Mouse (Mus musculus) kidney, postnatal 0 days (tissue): ENCODE measurements at regions not wholly inside any gene's neighbourhood (a gene's known extent, or its start where the extent isn't known, plus 50 kb on each side); places are given as distances from the start of the nearest gene placed in this dataset.
A peak's percentile ranks its signal among the peaks of the same experiment; 100 is the strongest.

ENCODE experiments used
- ATAC-seq: fragments of 200-750 bp; cut with Nextera tagmentation; replicated peaks from 2 replicates; pipeline ENCODE4 v1.8.0; 2017; ENCODE audit warnings: low read depth, moderate number of reproducible peaks, moderate TSS enrichment, moderate library complexity; ENCODE audit not compliant: low FRiP score
- DNase-seq: peaks from one replicate; pipeline ENCODE4 v3.0.0-alpha.2; 2016; ENCODE audit warnings: low spot score
- H3K27ac ChIP-seq: fragments of 300-500 bp; sonication (generic); 2 replicates; pipeline ENCODE4 v1.5.1; 2014; ENCODE audit warnings: mild to moderate bottlenecking
- H3K27me3 ChIP-seq: fragments of 300-500 bp; sonication (generic); 2 replicates; pipeline ENCODE4 v1.6.1; 2014; ENCODE audit warnings: low read length, mixed read lengths; ENCODE audit not compliant: insufficient read depth
- H3K36me3 ChIP-seq: fragments of 300-500 bp; sonication (generic); 2 replicates; pipeline ENCODE4 v1.6.1; 2014; ENCODE audit warnings: low read length, mixed read lengths; ENCODE audit not compliant: insufficient read depth
- H3K4me1 ChIP-seq: fragments of 300-500 bp; sonication (generic); replicated peaks from 2 replicates; pipeline ENCODE4 v1.6.1; 2014; ENCODE audit warnings: antibody characterized with exemption, low read length, mixed read lengths; ENCODE audit not compliant: insufficient read depth
- H3K4me2 ChIP-seq: fragments of 300-500 bp; sonication (generic); 2 replicates; pipeline ENCODE4 v1.6.1; 2014; ENCODE audit warnings: mild to moderate bottlenecking, low read length, moderate library complexity, mixed read lengths
- H3K4me3 ChIP-seq: fragments of 300-500 bp; sonication (generic); replicated peaks from 2 replicates; pipeline ENCODE4 v1.5.1; 2014; ENCODE audit warnings: low read depth, low read length
- H3K9ac ChIP-seq: fragments of 300-500 bp; sonication (generic); 2 replicates; pipeline ENCODE4 v1.6.1; 2014; ENCODE audit warnings: low read depth, low read length
- H3K9me3 ChIP-seq: fragments of 300-500 bp; sonication (generic); replicated peaks from 2 replicates; pipeline ENCODE4 v1.6.1; 2016; ENCODE audit warnings: low read length, inconsistent platforms, mixed read lengths
- CTCF ChIP-seq: IDR thresholded peaks from 2 replicates; pipeline ENCODE4 v1.5.1; 2016; ENCODE audit warnings: antibody characterized with exemption, low read depth, mild to moderate bottlenecking, moderate library complexity
- WGBS: fragments of 180-500 bp; shearing (Covaris S2); extraction: QIAGEN DNeasy Blood & Tissue Kit; methylation state at CpG from one replicate; pipeline ENCODE4 v1.1.7; 2014; 5-methylcytosine and 5-hydroxymethylcytosine counted together

- Histone ChIP-seq H3K9ac (no peak overlapping the region), H3K27me3 (no peaks in the 10 kb centered on the region), H3K9me3 (no peaks in the 10 kb centered on the region), H3K4me3 (no peak overlapping the region), H3K4me2 (no peak overlapping the region), H3K4me1 (no peaks in the 10 kb centered on the region), H3K27ac (no peak overlapping the region), H3K36me3 (no peaks in the 10 kb centered on the region)
- peak; percentile 77 for TF ChIP-seq CTCF
- peak; percentile 85 for DNase-seq
- WGBS = 77% methylated on average over 4 of the region's 4 CpGs
- no peak for ATAC-seq
These were observed 75.6 kb upstream of the Fbxl17 start for GRCm38 (mm10) chr17:63575316-63576007.

- H3K27ac ChIP-seq = no peak overlapping the region
- H3K4me1 ChIP-seq = no peaks in the 10 kb centered on the region
- WGBS = 69% methylated on average over 4 of the region's 4 CpGs
- no peak overlapping the region for H3K9ac ChIP-seq
- no peak for ATAC-seq
- H3K27me3 ChIP-seq = no peaks in the 10 kb centered on the region
- H3K4me2 ChIP-seq = no peak overlapping the region
- DNase-seq = peak; percentile 7
- no peak for TF ChIP-seq CTCF
- H3K36me3 ChIP-seq = no peaks in the 10 kb centered on the region
- H3K9me3 ChIP-seq = no peaks in the 10 kb centered on the region
- no peak overlapping the region for H3K4me3 ChIP-seq
These were observed 83.1 kb upstream of the Fbxl17 start for GRCm38 (mm10) chr17:63582870-63583269.

- H3K27ac ChIP-seq = no peak overlapping the region
- no peaks in the 10 kb centered on the region for H3K36me3 ChIP-seq
- no peak for ATAC-seq
- DNase-seq = no peak
- 67% methylated on average over 7 of the region's 7 CpGs for WGBS
- no peaks in the 10 kb centered on the region for H3K9me3 ChIP-seq
- H3K9ac ChIP-seq = no peak overlapping the region
- no peak for TF ChIP-seq CTCF
- no peaks in the 10 kb centered on the region for H3K4me1 ChIP-seq
- no peak overlapping the region for H3K4me2 ChIP-seq
- no peak overlapping the region for H3K4me3 ChIP-seq
- no peaks in the 10 kb centered on the region for H3K27me3 ChIP-seq
These were observed 107.4 kb upstream of the Fbxl17 start for GRCm38 (mm10) chr17:63607021-63607751.

- H3K9me3 ChIP-seq = no peaks in the 10 kb centered on the region
- no peak overlapping the region for H3K27ac ChIP-seq
- no peak overlapping the region for H3K4me3 ChIP-seq
- no peaks in the 10 kb centered on the region for H3K36me3 ChIP-seq
- ATAC-seq (no peak), DNase-seq (no peak)
- no peak overlapping the region for H3K4me2 ChIP-seq
- no peak overlapping the region for H3K9ac ChIP-seq
- WGBS = 21% methylated on average over 3 of the region's 3 CpGs
- no peaks in the 10 kb centered on the region for H3K27me3 ChIP-seq
- H3K4me1 ChIP-seq = no peaks in the 10 kb centered on the region
- TF ChIP-seq CTCF = no peak
These were observed 122.9 kb upstream of the Fbxl17 start for GRCm38 (mm10) chr17:63622726-63623125.

- TF ChIP-seq CTCF = no peak
- no peak for ATAC-seq
- WGBS = 57% methylated on average over 2 of the region's 2 CpGs
- peak; percentile 77 for DNase-seq
- H3K9me3 ChIP-seq = no peaks in the 10 kb centered on the region
- H3K27me3 ChIP-seq = no peaks in the 10 kb centered on the region
- no peak overlapping the region for H3K27ac ChIP-seq
- no peak overlapping the region for H3K4me3 ChIP-seq
- H3K4me2 ChIP-seq = no peak overlapping the region
- H3K4me1 ChIP-seq = no peaks in the 10 kb centered on the region
- H3K36me3 ChIP-seq = no peaks in the 10 kb centered on the region
- no peak overlapping the region for H3K9ac ChIP-seq
These were observed 137.8 kb upstream of the Fbxl17 start for GRCm38 (mm10) chr17:63637598-63637997.

- H3K36me3 ChIP-seq = no peaks in the 10 kb centered on the region
- 56% methylated on average over 4 of the region's 4 CpGs for WGBS
- H3K4me1 ChIP-seq = no peaks in the 10 kb centered on the region
- ATAC-seq (no peak), DNase-seq (peak; percentile 24)
- H3K4me2 ChIP-seq = no peak overlapping the region
- H3K27me3 ChIP-seq = no peaks in the 10 kb centered on the region
- no peak for TF ChIP-seq CTCF
- no peak overlapping the region for H3K4me3 ChIP-seq
- H3K9ac ChIP-seq = no peak overlapping the region
- no peak overlapping the region for H3K27ac ChIP-seq
- no peaks in the 10 kb centered on the region for H3K9me3 ChIP-seq
These were observed 144.6 kb upstream of the Fbxl17 start for GRCm38 (mm10) chr17:63644390-63644789.
